Mouse (Mus musculus): ENCODE measurements around the gene Wnt7a. TPM values are rescaled to one million over a fixed set of nuclear protein-coding genes. Genes with fewer than 3 reads are reported as not detected.

Wnt7a gene
- total RNA-seq (2021): not detected
- long read RNA-seq, experiment 1: 0 reads
- long read RNA-seq, experiment 2: 0 reads

DNA sequence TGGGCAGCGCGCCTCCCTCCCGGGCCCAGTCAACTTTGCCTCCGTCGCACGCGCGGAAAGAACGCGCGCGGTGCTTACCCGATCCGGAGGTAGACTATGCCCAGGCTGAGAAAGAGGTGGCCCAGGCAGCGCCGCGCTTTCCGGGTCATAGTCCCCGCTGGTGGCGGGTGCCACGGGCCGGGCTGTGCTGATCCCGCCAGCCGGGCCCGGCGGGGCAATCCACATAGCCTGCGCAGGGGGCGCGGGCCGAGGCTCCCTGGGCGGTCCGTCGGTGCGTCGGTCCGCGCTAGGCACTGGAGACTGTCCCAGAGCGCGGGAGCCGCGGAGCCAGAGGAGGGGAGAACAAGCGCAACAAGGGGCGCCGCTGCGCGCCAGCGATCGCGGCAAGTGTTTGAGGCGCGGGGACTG lies at the start of gene Wnt7a:
Wnt7a (minus strand) TSS at position 403 of the 408 bp plus-strand sequence.
- no peak for TF ChIP-seq CTCF (IDR thresholded peaks at IDR 0.05)
- Histone ChIP-seq H3K27ac (no peak within 1 kb of the TSS), H3K4me3 (peak within 1 kb of the TSS; percentile 64)
- intact Hi-C loops (cut with DNase I): loop anchor here (1.0 to 5.0 kb wide), 2 partner anchors 125 to 244 kb away; no protein-coding TSS in a partner anchor
- DNase-seq: no peak

DNA sequence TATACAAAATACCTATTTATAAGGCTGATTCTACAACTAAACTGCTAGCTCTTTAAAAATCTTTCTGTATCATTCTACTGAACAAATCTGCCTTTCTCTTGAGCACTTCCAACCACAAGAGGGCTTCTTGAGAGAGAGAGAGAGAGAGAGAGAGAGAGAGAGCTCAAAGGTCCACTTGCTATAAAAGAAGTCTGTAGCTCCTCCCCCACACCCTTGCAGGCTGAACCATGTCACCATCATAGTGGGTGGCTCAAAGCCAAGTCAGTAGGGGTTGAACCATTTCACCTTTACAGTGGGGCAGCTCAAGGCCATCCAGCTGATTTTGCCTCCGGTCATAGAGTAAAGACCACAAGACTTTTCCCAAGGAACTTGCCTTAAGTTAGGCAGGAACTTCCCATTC lies 48.3 kb upstream of the Wnt7a start:
- Histone ChIP-seq H3K27ac (no peak overlapping the region), H3K4me3 (no peak overlapping the region)
- intact Hi-C loops (cut with DNase I): no loop called here
- TF ChIP-seq CTCF (IDR thresholded peaks at IDR 0.05): no peak
- DNase-seq: no peak

DNA sequence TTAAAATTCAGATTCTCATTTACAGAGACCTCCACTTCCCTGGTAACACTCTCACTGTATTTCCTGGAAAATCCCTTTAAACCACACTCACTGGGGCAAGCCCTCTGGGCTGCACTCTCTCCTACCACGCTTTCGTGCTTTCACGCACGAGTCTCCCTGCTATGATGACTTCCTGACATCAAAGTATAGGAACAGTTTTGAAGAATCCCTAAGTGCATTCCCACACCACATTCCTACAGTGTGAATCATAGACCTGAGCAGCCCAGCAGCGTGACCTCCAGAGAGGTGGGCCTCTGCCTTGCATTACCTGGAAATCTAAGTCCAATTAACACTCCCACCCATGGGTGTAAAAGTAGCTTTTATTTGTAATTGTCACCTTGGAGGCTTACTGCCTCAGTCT lies 43.4 kb upstream of the Wnt7a start:
- intact Hi-C loops (cut with DNase I): no loop called here

DNA sequence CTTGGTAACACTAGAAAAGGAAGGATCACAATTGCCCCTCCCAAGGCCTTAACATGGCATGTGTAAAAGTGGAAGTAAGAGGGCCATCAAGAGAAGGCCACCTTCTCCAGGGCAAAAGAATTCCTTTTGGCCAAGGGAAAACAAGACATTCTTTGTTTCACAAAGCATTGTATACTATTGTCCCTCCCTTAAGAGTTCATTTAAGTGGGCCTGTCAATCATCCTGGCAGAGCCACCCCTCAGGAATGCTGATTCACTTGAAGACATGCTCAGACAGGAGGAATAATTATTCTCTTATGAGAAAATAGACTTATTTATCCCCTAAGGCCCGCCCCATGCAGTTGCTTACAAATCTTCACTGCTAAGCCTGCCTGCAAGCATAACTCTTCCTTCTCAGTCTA lies 40.9 kb upstream of the Wnt7a start:
- no peak for TF ChIP-seq CTCF (IDR thresholded peaks at IDR 0.05)
- intact Hi-C loops (cut with DNase I): no loop called here
- Histone ChIP-seq H3K27ac (no peak overlapping the region), H3K4me3 (no peak overlapping the region)
- DNase-seq: no peak

More for the DNA sequence above, 43.4 kb upstream of the Wnt7a start:
- no peak overlapping the region for H3K4me3 ChIP-seq
- TF ChIP-seq CTCF (IDR thresholded peaks at IDR 0.05): no peak
- no peak for DNase-seq
- H3K27ac ChIP-seq: no peak overlapping the region

DNA sequence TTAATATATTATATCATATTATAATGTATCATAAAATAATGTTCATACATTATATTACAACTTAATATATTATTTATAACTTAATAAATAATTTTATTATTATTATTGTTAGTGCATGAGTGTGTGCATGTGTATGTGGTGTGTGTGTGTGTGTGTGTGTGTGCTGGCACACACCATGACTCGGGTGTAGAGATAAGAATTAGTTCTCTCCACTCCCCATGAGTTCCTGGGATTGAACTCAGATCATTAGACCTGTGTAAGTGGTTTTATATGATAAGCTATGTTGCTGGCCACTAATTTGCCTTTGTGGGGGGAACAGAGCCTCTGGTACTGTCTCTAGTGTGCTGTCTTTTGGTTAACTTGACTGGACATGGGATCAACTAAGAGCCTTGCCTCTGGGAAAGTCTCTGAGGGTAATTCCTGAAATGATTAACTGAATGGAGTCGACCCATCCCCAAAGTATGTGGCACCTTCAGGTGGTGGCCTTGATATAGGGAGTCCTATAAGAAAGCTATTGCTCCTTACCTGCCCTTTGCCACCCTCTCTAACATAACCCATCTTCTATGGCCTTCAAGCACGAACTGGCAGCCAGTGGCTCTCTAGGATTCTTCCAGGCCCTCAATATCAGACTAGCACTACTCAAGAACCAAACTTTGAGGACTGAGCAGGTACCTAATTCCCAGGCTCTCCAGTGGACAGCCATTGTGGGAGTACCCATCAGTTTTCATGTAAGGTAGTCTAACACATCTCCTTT lies 38.5 kb upstream of the Wnt7a start:
- no peak for DNase-seq
- H3K4me3 ChIP-seq: no peak overlapping the region
- no peak for TF ChIP-seq CTCF (IDR thresholded peaks at IDR 0.05)
- H3K27ac ChIP-seq: no peak overlapping the region
- intact Hi-C loops (cut with DNase I): no loop called here

DNA sequence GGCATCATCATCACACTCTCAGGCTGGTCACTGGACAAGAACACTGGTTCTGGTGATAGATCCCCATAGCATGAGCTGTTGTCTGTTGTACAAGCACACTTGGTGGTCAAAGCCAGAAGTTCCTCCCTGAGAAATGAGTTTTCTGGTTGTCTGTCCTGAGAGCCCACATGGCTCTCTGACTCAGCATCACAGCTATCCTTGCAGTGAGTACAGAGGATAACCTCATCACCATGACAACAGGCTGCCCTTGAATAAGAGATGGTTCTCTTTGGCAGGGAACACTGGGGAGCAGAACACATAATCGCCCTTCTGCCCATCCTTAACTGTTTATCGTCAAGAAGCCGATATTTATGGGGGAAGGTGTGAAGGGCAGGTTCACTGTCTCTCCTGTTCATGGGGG lies 34.2 kb upstream of the Wnt7a start:
- H3K27ac ChIP-seq: no peak overlapping the region
- intact Hi-C loops (cut with DNase I): no loop called here
- DNase-seq: no peak
- no peak overlapping the region for H3K4me3 ChIP-seq
- no peak for TF ChIP-seq CTCF (IDR thresholded peaks at IDR 0.05)

DNA sequence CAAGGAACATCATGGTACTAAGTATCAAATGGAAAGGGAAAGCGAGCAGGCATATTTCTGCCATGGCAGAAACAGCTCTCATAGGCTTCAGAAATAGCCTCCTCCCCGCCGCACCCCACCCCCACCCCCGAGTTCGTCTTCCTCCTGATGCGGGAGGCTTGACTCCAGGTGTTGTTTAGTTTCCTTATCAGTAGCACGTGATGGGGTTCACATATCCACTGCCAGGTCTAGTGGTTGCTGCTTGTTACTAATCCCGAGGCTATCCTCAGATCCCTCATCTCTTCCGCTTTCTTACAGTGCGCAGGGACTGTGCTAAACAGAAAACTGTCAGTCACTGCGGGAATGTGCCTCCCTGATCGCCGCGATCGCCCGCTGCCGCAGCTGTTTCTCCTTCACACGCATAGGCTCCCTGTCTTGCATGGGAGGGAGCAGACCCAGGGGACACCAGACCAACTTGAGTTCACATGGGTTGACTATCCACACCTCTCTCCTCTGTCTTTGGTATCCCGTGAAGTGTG lies 30.0 kb upstream of the Wnt7a start:
- H3K27ac ChIP-seq: peak overlapping the region; percentile 88
- no peak for DNase-seq
- TF ChIP-seq CTCF (IDR thresholded peaks at IDR 0.05): no peak
- peak overlapping the region; percentile 83 for H3K4me3 ChIP-seq
- intact Hi-C loops (cut with DNase I): loop anchor here (2.0 kb wide), 1 partner anchor 68 kb away; no protein-coding TSS in a partner anchor

DNA sequence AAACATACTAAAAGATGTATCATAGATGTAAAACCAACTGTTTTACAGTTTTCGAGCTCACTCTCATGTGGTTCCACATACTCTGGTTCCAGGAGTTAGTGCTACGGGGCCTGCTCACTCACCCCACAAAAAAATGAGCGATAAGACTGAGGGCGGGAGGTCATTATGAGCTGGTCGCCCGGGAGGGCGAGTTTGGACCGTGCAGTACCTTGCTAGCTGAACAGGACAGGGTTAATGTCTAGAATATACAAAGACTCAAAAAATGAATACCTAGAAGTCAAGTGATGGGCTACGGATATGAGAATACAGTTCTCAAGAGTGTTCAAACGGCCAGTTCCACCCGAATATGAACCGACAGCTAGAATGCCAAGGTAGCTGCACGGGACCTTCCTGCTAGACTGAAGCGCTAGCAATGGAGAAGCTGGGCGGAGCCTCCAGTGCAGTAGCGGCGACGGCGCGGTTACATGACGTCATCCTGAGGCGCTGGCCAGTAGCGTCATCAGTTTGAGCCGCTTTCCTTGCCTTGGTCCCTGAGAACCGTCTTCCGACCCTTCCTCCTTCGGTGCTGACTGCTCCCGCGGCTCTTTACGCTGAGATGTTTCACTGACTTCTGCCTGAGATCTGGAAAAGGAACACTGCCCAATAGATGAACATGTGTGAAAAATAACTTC lies 29.4 kb upstream of the Wnt7a start:
- no peak for TF ChIP-seq CTCF (IDR thresholded peaks at IDR 0.05)
- peak overlapping the region; percentile 88 for H3K27ac ChIP-seq
- DNase-seq: peak; percentile 95
- peak overlapping the region; percentile 83 for H3K4me3 ChIP-seq
- intact Hi-C loops (cut with DNase I): loop anchor here (2.0 kb wide), 1 partner anchor 68 kb away; no protein-coding TSS in a partner anchor

DNA sequence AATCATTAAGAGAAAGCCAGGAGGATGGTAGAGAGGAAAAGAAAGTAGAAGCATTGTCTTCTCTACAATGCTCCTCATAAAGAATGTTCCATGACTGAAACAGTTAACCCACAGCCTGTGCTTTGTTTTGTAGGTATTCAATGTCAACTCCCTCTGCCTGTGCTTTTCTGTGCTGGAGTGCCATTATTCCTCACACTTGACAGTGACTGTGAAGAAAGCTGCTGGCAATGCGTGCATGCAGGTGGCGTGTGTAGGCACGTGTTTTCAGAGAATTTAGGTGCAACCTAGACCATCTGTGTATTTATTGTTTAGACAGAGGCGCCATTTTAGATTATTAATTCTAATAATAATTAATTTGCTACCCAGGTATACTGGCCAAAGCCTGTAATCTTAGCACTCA lies 13.0 kb upstream of the Wnt7a start:
- Histone ChIP-seq H3K27ac (no peak overlapping the region), H3K4me3 (no peak overlapping the region)
- no peak for DNase-seq
- intact Hi-C loops (cut with DNase I): no loop called here
- no peak for TF ChIP-seq CTCF (IDR thresholded peaks at IDR 0.05)

DNA sequence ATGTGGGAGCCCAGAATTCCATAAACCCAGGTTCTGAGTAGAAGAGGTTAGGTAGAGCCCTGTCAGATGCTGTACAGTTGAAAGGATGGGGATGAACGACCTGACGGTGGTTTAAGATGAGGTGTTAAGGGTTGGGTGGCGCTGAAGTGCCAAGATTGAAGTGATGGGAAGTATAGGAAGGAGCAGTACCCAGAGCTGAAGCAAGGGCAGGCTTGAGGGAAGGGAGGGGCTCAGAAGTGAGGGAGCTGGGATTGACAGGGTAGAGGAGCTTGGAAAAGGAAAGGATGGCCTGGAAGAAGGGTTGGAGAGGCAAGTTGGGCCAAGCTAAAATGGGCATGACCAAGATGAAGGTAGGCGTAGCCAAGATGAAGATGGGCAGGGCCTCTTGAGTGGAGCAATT lies 10.5 kb upstream of the Wnt7a start:
- intact Hi-C loops (cut with DNase I): no loop called here

DNA sequence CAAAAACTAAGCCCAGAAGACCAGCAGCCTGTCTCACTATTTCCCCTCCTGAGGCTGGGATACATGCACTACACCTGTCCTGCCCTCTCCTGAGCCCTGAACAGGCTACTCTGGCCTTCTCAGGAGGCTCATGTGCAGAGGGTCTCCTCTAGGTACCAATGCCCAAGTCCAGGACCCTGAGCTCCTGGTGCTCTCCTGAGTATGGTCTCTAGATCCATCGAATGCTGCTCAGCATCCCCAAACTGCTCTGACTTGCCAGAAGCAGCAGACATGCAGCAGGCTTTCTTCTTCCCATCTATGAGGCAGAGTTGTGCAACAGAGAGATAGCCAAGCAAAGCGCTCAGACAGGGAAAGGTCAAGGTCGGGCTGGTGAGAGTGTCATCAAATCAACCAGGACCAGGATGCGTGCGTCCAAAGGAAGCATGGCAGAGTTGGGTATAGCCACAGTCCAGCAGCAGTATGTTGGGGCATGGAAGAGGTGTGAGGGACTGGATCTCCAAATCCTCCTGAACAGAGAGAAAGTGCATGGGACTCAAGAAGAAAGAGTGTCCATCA lies 6.2 kb upstream of the Wnt7a start:
- no peak overlapping the region for H3K4me3 ChIP-seq
- intact Hi-C loops (cut with DNase I): no loop called here
- no peak for TF ChIP-seq CTCF (IDR thresholded peaks at IDR 0.05)

More for the DNA sequence above, 10.5 kb upstream of the Wnt7a start:
- no peak for DNase-seq
- H3K4me3 ChIP-seq: no peak overlapping the region
- TF ChIP-seq CTCF (IDR thresholded peaks at IDR 0.05): no peak
- no peak overlapping the region for H3K27ac ChIP-seq

DNA sequence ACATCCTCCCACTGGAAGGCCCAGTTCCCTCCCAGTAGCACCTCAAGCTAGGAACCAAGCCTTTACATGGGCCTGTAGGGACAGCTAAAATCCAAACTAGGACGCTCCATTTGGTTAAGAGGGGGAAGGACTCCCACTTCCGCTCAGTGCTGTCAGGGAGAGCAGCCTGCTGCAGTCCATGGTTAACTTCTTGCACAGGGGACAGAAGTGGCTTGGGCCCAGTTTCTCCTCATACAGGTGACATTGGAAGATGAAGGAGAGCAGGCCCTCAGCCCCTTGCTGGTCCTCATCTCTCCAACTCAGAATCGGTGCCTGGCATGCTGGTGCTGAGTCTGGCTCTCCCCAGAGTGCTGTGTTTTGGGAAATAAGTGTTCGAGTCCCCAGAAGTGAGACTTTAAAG lies 5.0 kb upstream of the Wnt7a start:
- H3K27ac ChIP-seq: no peak overlapping the region
- no peak for DNase-seq
- intact Hi-C loops (cut with DNase I): no loop called here
- H3K4me3 ChIP-seq: no peak overlapping the region
- TF ChIP-seq CTCF (IDR thresholded peaks at IDR 0.05): no peak

More for the DNA sequence above, 6.2 kb upstream of the Wnt7a start:
- no peak overlapping the region for H3K27ac ChIP-seq
- DNase-seq: no peak

DNA sequence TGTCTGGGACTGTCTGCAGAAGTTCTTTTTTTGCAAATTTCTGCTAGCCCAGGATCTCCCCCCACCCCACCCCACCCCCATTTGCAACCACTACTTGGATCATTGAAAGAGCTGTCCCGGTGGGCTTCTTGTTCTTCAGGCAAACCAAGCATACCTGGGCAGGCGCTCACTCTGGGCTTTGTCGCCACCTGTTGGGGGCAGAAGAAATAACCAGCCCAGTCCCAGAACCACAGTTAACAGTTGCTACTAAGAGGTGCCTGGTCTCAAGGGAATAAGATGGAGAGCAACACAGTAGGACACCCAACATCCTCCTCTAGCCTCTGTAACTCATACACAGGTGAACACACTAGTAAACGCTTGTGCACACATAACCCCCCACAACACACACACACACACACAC lies 3.7 kb upstream of the Wnt7a start:
- intact Hi-C loops (cut with DNase I): loop anchor here (5.0 kb wide), 1 partner anchor 248 kb away; no protein-coding TSS in a partner anchor
- no peak overlapping the region for H3K4me3 ChIP-seq
- no peak overlapping the region for H3K27ac ChIP-seq
- peak; percentile 25 for DNase-seq
- peak; percentile 58 for TF ChIP-seq CTCF (IDR thresholded peaks at IDR 0.05)

Data from gastrocnemius, adult 2 months (tissue).